Mouse (Mus musculus): ENCODE measurements at regions not wholly inside any gene's neighbourhood (a gene's known extent, or its start where the extent isn't known, plus 50 kb on each side); places are given as distances from the start of the nearest gene placed in this dataset.
A peak's percentile ranks its signal among the peaks of the same experiment; 100 is the strongest.

DNA sequence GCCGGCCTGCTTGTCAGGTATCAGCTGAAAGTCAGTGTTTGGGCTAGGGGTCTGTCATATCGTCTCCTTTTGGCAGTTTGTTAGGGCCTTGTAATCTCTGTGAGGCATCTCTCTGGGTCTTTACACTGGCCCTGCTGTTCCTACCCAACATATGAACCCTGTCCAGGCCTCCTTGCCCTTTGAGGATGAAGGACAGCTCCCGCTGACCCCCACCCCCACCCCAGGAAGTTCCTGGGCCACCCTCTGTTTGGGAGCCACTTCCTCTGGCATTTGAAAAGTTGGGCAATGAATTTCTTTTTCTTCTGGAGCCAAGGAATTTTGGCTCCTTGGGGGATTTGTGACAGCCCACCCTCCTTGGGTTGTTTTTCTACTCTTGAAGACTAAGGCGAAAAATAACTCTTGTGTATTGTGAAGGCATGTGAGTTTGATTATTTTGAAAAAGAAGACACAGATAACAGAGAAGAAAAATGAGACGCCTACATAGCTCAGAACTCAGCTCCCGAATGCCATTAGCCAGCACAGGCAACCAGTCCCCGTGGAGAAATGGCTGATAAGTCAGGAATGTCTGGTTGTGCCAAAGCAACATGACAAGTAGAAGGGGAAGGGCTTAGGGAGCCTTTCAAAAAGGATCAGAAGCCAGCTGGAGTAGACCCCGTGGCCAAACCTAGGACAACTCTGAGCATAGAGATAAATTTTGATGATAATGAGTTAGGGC lies 249.5 kb downstream of the Gm49356 start:
- no peak for DNase-seq (ENCODE audit: extremely low spot score, low spot score)

DNA sequence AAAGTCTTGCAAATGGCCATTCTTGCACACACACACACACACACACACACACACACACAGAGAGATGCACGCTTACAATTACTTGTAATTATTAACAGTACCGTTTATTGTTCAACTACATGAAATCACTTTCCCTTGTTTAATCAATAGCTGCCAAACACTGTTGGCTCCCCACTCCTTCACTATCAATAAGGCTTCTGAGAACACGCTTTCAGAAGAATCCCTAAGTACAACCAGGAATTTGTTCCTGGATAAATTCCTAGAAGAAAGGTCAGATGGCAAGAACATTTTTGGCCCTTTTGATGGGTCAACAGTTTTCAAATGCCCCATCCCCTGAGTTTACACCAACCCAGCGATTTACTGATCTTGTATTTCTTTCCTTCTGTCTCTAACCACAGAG lies 252.5 kb downstream of the Gm49356 start:
- DNase-seq (ENCODE audit: extremely low spot score, low spot score), result no peak

DNA sequence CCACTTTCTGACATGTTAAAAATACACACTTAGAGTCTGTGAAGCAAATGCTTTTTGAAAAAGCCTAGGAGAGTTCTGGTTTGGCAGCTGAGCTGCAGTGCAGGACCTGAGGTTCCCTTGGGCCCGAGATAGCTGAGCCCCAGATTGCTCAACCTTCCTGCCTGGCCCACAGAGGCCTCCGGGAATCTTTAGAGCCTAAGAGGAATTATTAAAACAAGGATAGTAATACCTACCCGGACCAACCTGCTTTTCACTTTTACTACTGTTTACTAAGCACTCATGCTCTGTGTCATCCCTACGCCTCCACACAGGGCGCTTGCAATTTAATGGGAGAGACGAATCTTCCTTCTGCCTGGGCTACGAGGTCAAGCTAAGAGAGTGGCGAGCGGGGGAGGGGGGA lies 253.4 kb downstream of the Gm49356 start:
- no peak for DNase-seq (ENCODE audit: extremely low spot score, low spot score)

DNA sequence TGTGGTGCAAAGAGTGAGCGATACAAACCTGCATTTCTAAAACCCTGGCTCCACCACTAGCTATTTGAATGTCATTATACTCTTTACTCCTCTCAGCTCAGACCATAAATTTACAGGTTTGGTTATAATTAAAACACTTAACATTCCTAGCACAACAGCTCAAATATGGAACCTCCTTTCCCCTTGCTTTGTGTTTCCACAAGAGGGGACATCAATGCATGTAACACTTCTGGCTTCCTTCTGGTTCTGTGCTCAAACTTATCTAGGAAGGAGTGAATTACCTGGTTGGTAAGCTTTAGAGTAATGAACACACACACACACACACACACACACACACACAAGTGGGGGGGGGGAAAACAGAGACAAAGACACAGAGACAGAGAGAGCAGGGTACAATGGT lies 254.8 kb downstream of the Gm49356 start:
- no peak for DNase-seq (ENCODE audit: extremely low spot score, low spot score)

DNA sequence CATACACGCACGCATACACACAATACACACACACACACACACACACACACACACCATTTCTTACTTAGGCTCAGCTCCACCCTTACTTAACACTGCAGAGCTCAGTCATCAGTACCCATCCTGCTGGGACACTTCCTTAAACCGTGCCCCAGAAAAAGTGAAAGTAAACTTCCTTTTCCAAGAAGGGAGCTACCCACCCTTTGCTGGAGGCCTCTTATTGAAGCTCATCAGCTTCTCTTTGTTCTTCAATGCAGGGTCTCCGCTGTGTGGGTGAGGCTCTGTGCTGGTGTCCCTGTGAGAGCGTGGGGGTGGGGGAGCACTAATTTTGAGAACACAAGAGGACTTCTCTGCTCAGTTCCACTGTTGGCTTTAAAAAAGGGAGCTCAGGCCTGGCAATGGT lies 256.6 kb downstream of the Gm49356 start:
- DNase-seq (ENCODE audit: extremely low spot score, low spot score), result no peak

DNA sequence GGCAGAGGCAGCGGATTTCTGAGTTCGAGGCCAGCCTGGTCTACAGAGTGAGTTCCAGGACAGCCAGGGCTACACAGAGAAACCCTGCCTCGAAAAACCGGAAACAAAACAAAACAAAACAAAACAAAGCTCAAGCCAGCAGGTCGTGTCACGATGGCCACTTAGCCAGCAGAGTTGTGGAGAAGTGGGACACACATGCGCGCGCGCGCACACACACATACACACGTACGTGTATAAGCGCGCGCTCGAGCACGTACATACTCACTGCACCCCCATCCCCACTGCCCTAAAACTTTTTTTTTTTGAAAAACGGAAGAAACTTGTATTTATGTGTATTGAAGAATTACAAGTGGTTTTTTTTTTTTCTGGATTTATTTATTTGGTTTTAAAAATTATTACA lies 257.0 kb downstream of the Gm49356 start:
- DNase-seq (ENCODE audit: extremely low spot score, low spot score), result no peak

DNA sequence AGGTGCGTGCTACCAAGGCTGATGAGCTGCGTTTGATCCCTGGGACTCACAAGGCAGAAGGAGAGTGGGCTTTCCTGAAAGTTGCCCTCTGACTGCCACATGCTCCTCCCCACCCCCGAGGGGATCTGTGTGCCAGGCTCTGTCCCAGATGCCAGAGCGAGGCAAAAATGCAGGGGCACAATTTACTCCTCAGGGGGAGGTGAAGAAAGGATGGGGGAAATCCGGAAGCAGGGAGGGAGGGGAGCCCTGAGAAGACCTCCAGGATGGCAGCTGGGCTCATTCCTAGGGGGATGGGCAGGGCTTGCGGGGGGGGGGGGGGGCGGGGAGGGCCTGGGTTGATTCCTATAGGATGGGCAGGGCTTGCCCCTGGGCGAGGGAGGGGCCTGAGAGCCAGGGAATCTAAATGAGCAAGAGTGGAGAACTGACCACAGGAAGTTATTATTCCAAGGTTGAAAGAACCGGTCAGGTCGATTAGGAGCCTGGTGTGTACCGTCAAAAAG lies 257.5 kb downstream of the Gm49356 start:
- no peak for DNase-seq (ENCODE audit: extremely low spot score, low spot score)

DNA sequence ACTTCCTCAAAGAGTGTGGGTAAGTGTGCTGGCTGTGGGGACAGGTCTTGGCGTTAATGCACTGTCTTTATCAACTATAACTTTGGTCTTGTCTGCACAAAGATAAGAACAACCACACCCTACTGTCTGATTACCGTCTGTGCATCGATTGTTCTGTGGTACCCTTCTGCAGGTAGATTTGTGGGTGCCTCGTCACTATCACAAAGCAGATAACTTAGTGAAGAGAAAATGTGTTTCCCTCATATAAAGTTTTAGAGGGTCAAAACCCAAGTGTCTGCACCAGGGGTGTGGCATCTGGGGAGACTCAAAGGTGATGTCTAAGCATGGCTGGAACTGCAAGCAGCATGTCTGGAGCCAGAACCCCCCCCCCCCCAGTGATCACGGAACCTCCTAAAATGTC lies 259.4 kb downstream of the Gm49356 start:
- DNase-seq (ENCODE audit: extremely low spot score, low spot score), result no peak

DNA sequence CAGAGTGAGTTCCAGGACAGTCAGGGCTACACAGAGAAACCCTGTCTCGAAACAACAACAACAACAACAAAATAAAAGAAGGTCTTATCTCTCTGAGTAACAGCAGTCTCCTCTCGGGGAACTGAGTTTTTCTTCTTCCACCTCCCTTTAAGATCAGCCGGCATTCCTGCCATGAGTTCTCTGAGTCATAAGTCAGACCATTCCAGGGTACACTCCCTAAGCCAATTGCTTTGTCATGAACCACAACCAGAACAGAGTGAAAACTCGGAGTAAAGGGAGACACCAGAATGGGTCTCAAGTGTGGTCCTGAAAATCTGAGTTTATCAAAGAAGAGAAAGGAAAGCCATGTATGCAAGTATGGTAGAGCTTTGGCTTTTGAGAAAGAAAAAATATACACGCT lies 262.4 kb downstream of the Gm49356 start:
- DNase-seq (ENCODE audit: extremely low spot score, low spot score), result no peak

DNA sequence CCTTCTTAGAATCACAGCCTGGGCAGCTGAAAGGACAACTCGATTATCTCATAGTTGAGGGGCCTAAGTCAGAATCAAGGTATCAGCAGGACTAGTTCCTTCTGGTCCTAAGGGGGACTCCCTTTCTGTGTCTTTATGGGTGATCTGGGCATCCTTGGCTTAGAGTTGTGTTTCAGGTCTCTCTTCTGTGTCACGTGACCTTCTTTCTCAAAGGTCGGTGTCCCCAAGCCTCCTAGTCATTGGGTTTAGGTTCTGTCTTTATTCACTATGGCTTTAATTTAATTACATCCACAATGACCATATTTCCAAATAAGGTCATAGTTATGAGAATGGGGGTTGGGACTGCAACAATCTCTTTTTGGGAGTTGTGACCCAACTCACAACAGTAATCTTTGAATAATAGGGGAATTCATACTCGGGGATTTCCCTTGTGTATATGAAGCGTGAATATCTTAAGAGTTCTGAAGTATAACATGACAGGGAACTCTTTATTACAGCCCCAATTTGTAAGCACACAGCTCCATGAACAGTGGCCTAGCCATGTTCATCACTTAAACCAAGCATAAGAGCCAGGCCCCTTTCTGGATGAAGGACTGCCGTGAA lies 263.8 kb downstream of the Gm49356 start:
- no peak for DNase-seq (ENCODE audit: extremely low spot score, low spot score)

DNA sequence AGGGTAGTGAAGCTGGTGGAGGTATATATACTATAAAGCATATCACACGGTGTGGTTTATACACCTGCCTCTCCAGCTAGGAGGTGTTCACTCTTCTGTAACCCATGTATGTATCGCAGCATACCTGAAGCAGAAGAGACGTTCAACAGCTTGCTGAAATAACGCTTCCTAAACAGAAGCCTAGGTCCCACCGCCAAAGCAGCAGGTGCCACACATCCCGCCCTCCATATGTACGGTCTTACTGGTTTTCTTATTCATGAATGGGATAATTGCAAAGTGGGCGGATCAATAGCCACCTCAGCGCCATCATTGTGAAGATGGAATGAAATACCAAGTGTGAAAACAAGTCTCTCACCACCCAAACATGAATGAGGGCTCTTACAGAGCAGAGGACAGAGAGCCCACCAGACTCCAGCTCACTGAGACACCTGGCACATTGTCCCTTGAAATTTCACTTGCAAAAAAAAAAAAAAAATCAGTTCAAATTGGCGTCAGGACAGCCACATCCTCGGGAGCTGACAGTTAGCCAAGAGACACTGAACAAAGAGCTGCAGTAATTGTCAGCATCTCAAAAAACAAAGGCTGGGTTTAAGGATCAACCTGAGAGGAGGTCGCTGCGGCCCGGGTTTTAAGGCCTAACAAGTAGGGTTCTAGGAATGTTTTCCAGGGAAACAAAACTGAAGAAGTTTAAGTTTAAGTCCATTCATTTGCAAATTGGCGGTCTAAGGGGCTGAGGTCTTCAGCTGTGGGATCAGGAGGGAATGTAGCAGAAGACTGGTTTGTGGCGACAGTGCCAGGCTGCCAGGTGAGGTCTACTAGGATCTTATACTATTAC lies 264.5 kb downstream of the Gm49356 start:
- no peak for DNase-seq (ENCODE audit: extremely low spot score, low spot score)

DNA sequence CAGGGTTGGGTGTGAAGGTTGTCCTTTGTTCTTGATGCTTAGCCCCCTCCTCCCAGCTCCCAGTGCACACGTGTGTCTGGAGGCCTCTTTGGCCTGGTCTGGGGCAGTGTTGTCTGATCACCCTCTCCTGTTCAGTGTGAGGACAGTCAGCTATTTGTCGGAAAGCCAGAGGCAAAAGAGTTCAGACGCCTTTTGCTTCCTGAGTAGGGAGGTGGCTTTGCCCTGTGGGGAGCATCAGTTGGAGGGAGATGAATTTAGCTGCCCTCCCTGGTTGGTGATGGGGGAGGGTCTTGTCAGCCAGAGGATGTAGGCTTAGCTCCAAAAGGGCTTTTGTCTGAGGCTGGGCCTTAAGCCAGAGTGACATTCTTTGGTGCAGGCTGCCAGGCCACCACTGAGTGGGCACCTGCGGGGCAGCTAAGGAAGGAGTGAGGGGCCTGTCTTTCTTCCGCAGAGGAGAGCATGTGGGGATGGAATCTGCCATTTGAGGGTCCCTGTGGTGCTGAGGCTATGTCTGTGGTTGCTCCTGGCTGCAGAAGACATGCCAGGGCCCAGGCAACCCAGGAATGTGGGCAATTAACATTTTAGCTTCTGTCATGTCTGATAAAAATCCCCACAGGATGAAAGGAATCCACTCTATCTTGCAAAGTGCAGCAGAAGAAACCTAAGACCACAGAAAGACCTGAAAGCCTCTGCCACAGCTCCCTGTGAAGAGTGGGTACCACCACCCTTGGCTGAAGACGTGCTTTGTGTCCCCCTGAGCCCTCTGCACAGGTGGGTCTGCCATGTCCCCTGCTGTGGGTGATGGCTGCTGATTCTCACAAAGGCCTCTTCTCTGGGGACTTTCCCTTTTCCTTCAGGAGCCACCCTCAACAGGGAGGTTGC lies 265.6 kb downstream of the Gm49356 start:
- DNase-seq (ENCODE audit: extremely low spot score, low spot score), result peak; percentile 19

DNA sequence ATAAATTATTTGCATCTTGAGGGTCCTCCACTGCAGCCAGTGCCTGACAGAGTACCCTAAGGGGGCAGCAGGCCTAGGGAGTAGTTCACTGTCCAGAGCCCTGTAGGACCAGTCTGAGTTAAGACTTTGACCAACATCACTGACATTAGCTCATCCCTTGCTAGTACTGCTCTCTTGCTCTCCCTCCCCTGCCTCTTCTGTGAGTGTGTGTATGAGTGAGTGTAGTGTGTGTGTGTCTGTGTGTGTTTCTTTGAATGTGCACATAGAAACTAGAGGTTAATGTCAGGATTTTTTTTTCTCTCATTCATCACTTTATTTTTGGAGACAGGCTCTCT lies 266.2 kb downstream of the Gm49356 start:
- no peak for DNase-seq (ENCODE audit: extremely low spot score, low spot score)

DNA sequence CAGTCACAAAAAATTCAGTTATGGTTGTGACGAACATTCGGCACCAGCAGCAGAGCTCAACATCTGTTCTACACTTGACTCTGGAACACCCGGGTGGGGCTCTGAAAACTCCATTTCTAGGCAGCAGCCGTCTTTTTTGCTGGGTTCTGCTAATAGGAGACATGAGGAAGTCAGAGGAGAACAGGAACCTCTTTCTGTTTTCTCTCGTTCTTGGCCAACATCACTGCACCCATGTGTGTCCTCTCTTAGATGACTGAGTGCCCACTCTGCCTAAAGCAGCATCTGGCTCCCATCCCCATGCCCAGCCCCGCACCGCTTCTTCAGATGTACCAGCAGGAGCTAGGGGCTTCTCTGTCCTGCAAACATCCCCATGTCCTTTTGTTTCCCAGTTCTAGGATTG lies 267.2 kb downstream of the Gm49356 start:
- no peak for DNase-seq (ENCODE audit: extremely low spot score, low spot score)

DNA sequence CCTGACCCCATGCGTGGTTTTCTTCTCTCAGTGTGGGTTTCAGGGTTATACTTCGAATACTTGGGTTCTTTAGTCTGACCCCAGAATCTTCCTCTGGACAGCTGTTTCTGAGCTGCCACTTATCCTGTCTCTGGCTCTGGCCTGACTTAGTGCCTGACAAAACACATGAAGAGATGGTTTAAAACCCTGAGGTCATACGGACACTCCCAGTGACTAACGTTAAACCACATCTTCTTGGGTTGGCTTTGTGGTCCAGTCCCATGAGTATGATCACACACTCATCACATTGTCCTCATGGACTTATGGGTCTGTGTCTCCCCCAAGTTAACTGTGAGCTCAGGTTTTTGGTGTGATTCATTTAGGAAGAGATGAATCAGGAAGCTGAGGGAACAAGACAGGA lies 269.7 kb downstream of the Gm49356 start:
- no peak for DNase-seq (ENCODE audit: extremely low spot score, low spot score)

DNA sequence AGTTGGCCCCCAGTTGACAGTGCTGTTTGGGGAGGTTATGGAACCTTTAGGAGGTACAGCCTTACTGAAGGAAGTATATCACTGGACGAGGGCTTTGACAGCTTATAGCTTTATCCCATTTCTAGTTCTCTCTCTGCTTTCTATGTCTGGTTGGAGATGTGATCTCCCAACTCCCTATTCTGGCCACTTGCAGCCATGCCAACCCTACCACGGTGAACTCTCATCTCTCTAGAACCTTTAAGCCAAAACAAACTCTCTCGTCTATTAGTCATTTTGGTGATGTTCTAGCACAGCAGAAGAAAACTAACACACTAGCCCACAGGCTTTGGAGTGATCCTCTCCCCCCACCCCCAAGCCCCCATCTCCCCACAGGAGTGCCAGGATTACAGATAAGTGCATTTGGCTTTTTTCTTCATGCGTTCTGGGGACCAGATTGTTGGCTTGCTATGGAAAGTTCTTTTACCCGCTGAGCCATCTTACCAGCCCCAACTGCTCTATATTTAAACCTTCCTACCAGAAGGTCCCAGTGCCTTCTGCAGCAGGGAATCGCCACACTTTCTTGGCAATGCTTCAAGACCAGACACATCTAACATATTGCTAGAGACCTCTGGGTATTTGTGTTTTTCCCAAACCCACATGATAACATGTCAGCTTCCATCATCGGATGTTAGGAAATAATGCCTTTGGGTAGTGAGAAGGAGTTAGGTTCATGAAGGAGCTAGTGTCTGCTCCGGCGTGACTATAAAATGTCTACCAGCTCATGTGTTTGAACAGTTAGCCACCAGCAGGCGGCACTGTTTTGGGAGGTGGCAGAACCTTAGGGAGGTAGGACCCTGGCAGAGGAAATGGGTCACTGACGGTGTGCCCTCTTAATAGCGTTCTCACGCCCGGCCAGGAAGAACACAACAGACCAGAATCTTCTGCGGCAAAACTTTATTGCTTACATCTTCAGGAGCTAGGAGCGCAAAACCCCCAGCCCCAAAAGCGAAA lies 272.1 kb downstream of the Gm49356 start:
- DNase-seq (ENCODE audit: extremely low spot score, low spot score), result no peak

DNA sequence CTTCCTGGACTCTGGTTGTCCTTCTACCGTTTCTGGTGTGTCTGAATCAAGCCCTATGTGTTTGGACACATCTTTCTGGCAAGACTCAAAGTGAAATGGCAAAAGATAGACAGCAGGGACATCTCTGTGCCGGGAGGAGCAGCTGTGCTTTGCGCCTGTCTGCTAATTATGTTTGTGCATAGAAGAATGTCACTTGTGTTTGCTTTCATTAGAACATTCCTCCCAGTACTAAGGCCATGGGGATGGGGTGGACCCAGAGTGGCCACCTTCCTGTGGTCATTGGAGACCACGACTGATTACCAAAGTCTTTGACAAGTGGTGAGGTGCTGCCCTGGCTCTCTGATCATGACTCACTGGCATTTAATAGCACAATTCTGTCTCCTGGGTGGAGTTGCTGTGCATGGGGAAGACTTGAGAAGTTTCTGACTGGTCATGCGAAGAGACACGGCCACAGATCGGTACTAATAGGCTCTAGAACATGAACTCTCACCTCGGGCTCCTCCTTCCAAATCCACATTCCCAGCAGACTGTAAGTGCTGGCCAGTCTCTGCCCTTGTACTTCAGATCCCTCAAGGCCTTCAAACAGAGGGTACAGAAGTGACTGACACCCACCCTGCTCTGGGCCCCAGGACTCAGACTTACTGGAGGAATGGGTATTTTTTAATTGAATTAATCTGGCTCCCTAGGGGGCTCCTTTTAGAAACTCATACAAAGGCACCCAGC lies 279.0 kb downstream of the Gm49356 start:
- DNase-seq (ENCODE audit: extremely low spot score, low spot score), result no peak

DNA sequence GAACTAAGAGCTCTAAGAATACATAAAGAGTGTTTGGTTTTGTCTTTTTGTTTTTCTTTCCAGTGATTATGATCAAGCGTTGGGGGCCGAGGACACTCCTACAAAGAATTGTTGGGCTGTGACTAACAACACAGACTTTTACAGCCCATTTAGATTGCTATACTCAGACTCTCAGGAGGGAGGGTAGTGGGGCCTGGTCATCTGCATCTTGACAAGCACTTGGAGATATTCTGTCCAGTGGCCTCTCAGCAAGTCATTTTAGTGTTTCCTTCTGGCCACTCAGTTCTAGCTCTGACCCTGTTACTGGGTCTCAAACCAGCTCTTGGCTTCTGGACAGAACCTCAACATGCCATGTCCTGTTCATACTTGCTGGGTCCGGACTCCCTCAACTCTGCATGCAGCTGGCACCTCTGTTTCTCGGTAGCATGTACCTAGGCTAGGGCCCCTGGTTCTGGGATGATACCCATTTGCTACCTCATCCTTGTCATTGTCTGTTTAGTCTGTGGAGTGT lies 279.6 kb downstream of the Gm49356 start:
- DNase-seq (ENCODE audit: extremely low spot score, low spot score), result no peak

DNA sequence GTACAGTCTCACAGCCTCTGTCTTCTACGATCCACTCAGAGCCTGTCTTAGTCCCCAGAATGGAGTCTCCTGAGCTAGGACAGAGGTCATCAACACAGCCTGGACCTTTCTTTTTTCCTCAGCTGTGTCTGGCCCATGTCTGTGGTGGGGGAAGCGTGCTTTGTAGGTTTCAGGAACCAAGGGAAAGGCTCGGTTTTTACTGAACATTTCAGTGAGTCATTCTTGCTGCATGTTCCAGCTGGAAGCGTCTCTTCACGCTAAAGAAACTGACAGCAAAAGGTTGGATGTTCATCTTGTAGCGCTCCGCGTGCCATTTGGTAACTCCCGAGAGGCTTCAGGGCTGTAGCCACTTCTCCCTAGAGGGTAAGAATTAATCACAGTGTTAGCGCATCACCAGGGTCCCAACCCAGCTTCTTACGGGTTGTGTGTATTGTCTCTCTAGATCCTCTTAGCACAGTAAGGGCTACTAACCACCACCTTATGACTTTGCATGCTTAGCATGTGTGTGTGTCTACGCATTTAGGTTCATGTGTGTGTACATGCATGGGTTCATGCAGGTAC lies 280.2 kb downstream of the Gm49356 start:
- DNase-seq (ENCODE audit: extremely low spot score, low spot score), result no peak
